Mouse (Mus musculus): ENCODE data around the gene Cpm. TPM values are rescaled to one million over a fixed set of nuclear protein-coding genes. Genes with fewer than 3 reads are reported as not detected.

Cpm gene
- polyA plus RNA-seq, 1 experiment from 2014 or later: 6.3 TPM

DNA sequence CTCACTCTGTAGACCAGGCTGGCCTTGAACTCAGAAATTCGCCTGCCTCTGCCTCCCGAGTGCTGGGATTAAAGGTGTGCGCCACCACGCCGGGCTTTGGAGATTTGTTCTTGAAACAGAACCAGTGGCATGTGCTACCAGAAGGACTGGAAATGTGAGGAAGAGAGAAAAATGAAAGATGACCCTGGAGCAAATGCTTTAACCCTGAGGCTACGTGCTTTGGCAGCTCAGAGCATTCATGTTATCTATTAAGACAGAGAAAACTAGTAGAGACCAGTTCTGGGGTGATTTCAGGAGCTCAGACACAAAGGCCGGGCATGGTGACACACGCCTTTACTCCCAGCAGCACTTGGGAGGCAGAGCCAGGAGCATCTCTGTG, 9.9 kb downstream of the Cpm start:
- Histone ChIP-seq H3K4me1 (replicated peaks; ENCODE audit: control insufficient read depth, insufficient read depth, low read length) (no peaks in the 10 kb centered on the region), H3K27ac (ENCODE audit: low read depth, low read length) (no peak overlapping the region), H3K27me3 (ENCODE audit: control insufficient read depth, insufficient read depth, low read length) (no peaks in the 10 kb centered on the region), H3K4me2 (replicated peaks; ENCODE audit: low read depth, low read length) (no peak overlapping the region), H3K9ac (ENCODE audit: low read depth, low read length) (no peak overlapping the region), H3K9me3 (ENCODE audit: control insufficient read depth, low read length) (no peaks in the 10 kb centered on the region), H3K36me3 (ENCODE audit: control insufficient read depth, insufficient read depth, low read length) (no peaks in the 10 kb centered on the region), H3K4me3 (ENCODE audit: low read depth, low read length) (no peak overlapping the region)
- no peak for ATAC-seq (ENCODE audit: low FRiP score)
- WGBS: 91% methylated on average over 8 of the region's 8 CpGs
- no peak for DNase-seq (ENCODE audit: low spot score)

- Histone ChIP-seq H3K27me3 (ENCODE audit: control insufficient read depth, insufficient read depth, low read length) (no peaks in the 10 kb centered on the region), H3K9me3 (ENCODE audit: control insufficient read depth, low read length) (no peaks in the 10 kb centered on the region), H3K4me3 (ENCODE audit: low read depth, low read length) (no peak overlapping the region), H3K4me1 (replicated peaks; ENCODE audit: control insufficient read depth, insufficient read depth, low read length) (no peaks in the 10 kb centered on the region), H3K36me3 (ENCODE audit: control insufficient read depth, insufficient read depth, low read length) (no peaks in the 10 kb centered on the region), H3K9ac (ENCODE audit: low read depth, low read length) (no peak overlapping the region), H3K27ac (ENCODE audit: low read depth, low read length) (no peak overlapping the region), H3K4me2 (replicated peaks; ENCODE audit: low read depth, low read length) (no peak overlapping the region)
- ATAC-seq (ENCODE audit: low FRiP score): no peak
- 62% methylated on average over 21 of the region's 21 CpGs for WGBS
- DNase-seq (ENCODE audit: low spot score): no peak
These were observed 10.7 kb downstream of the Cpm start for GRCm38 (mm10) chr10:117639899-117640594.

GRCm38 (mm10) chr10:117640595-117641078, 11.3 kb downstream of the Cpm start:
- 82% methylated on average over 7 of the region's 7 CpGs for WGBS
- Histone ChIP-seq H3K9me3 (ENCODE audit: control insufficient read depth, low read length) (no peaks in the 10 kb centered on the region), H3K9ac (ENCODE audit: low read depth, low read length) (no peak overlapping the region), H3K27ac (ENCODE audit: low read depth, low read length) (no peak overlapping the region), H3K36me3 (ENCODE audit: control insufficient read depth, insufficient read depth, low read length) (no peaks in the 10 kb centered on the region), H3K4me1 (replicated peaks; ENCODE audit: control insufficient read depth, insufficient read depth, low read length) (no peaks in the 10 kb centered on the region), H3K4me2 (replicated peaks; ENCODE audit: low read depth, low read length) (no peak overlapping the region), H3K4me3 (ENCODE audit: low read depth, low read length) (no peak overlapping the region), H3K27me3 (ENCODE audit: control insufficient read depth, insufficient read depth, low read length) (no peaks in the 10 kb centered on the region)
- DNase-seq (ENCODE audit: low spot score): no peak
- ATAC-seq (ENCODE audit: low FRiP score): no peak

GRCm38 (mm10) chr10:117641400-117642200, 12.3 kb downstream of the Cpm start:
- DNase-seq (ENCODE audit: low spot score) (no peak), ATAC-seq (ENCODE audit: low FRiP score) (no peak)
- Histone ChIP-seq H3K27ac (ENCODE audit: low read depth, low read length) (no peak overlapping the region), H3K36me3 (ENCODE audit: control insufficient read depth, insufficient read depth, low read length) (no peaks in the 10 kb centered on the region), H3K9me3 (ENCODE audit: control insufficient read depth, low read length) (no peaks in the 10 kb centered on the region), H3K27me3 (ENCODE audit: control insufficient read depth, insufficient read depth, low read length) (no peaks in the 10 kb centered on the region), H3K9ac (ENCODE audit: low read depth, low read length) (no peak overlapping the region), H3K4me3 (ENCODE audit: low read depth, low read length) (no peak overlapping the region), H3K4me1 (replicated peaks; ENCODE audit: control insufficient read depth, insufficient read depth, low read length) (no peaks in the 10 kb centered on the region), H3K4me2 (replicated peaks; ENCODE audit: low read depth, low read length) (no peak overlapping the region)
- WGBS: 55% methylated on average over 20 of the region's 20 CpGs

DNA sequence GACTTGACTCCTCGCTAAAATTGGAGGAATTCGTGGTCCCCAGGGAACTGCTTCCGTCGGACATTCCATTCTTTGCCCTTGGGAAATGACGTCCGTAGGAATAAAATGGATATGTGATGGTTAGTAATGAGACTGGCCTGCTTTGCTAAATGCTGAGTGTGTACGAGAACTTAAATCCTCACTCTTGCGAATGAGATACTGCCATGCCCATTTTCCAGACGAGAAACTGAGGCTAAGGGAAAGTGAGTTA, 12.8 kb downstream of the Cpm start:
- no peak overlapping the region for H3K4me2 ChIP-seq (replicated peaks; ENCODE audit: low read depth, low read length)
- H3K27ac ChIP-seq (ENCODE audit: low read depth, low read length): no peak overlapping the region
- H3K9ac ChIP-seq (ENCODE audit: low read depth, low read length): no peak overlapping the region
- no peaks in the 10 kb centered on the region for H3K27me3 ChIP-seq (ENCODE audit: control insufficient read depth, insufficient read depth, low read length)
- H3K9me3 ChIP-seq (ENCODE audit: control insufficient read depth, low read length): no peaks in the 10 kb centered on the region
- H3K4me1 ChIP-seq (replicated peaks; ENCODE audit: control insufficient read depth, insufficient read depth, low read length): no peaks in the 10 kb centered on the region
- no peaks in the 10 kb centered on the region for H3K36me3 ChIP-seq (ENCODE audit: control insufficient read depth, insufficient read depth, low read length)
- ATAC-seq (ENCODE audit: low FRiP score) (no peak), DNase-seq (ENCODE audit: low spot score) (no peak)
- H3K4me3 ChIP-seq (ENCODE audit: low read depth, low read length): no peak overlapping the region
- 79% methylated on average over 9 of the region's 9 CpGs for WGBS

DNA sequence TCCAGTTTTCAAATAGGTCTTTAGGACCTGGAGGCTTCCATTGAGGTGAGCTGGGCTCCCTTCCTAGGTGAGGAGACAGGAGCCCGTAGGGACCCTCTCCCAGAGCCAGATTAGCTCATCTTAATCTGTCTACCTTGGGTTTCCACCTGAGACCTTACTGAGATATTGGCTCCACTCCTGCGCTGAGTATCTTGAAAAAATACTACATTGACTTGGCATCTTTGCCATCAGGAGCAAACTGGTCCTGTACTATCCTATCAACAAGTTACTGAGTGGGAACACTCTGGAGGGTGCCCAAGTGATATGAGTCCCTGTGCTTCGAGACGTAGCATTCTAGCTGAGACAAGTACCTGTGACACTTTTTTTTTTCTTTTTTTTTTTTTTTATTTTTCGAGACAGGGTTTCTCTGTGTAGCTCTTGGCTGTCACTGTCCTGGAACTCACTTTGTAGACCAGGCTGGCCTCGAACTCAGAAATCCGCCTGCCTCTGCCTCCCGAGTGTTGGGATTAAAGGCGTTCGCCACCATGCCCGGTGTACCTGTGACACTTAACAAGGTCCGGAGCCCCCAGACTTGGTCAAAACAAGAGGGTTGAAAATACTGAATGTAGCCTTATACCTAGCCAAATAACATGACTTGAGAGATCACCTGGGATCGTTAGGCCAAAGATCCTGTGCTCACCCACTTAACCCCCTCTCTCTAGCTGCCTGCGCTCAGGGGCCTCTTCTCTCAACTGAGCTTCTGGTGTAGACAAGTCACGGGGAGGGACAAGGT, 13.4 kb downstream of the Cpm start:
- no peak overlapping the region for H3K27ac ChIP-seq (ENCODE audit: low read depth, low read length)
- H3K4me3 ChIP-seq (ENCODE audit: low read depth, low read length): no peak overlapping the region
- 90% methylated on average over 15 of the region's 15 CpGs for WGBS
- H3K4me2 ChIP-seq (replicated peaks; ENCODE audit: low read depth, low read length): no peak overlapping the region
- no peak overlapping the region for H3K9ac ChIP-seq (ENCODE audit: low read depth, low read length)
- ATAC-seq (ENCODE audit: low FRiP score) (no peak), DNase-seq (ENCODE audit: low spot score) (no peak)
- H3K36me3 ChIP-seq (ENCODE audit: control insufficient read depth, insufficient read depth, low read length): no peaks in the 10 kb centered on the region
- H3K27me3 ChIP-seq (ENCODE audit: control insufficient read depth, insufficient read depth, low read length): no peaks in the 10 kb centered on the region
- no peaks in the 10 kb centered on the region for H3K4me1 ChIP-seq (replicated peaks; ENCODE audit: control insufficient read depth, insufficient read depth, low read length)
- no peaks in the 10 kb centered on the region for H3K9me3 ChIP-seq (ENCODE audit: control insufficient read depth, low read length)

DNA sequence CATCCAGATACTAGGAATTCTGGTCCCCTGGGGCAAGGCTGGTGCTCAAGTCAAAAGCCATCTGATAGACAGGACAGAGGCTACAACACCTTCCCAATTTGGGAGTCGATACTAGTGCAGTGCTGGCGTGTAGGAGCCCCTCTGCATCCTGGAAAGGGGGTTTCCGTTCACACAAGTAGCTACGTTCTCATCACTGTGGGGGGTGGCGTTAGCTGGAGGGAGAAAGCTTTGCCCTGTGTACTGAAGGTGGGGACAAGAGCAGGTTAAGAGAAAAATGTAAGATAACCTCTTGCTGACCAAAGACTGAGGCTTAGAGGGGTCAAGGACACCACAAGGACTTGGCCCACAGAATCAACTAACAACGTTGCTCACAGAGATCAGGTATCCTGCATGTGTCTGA, 14.0 kb downstream of the Cpm start:
- no peak overlapping the region for H3K4me2 ChIP-seq (replicated peaks; ENCODE audit: low read depth, low read length)

GRCm38 (mm10) chr10:117643711-117644428, 14.6 kb downstream of the Cpm start:
- H3K27ac ChIP-seq (ENCODE audit: low read depth, low read length): no peak overlapping the region
- H3K36me3 ChIP-seq (ENCODE audit: control insufficient read depth, insufficient read depth, low read length): no peaks in the 10 kb centered on the region
- H3K4me2 ChIP-seq (replicated peaks; ENCODE audit: low read depth, low read length): no peak overlapping the region
- WGBS: 89% methylated on average over 12 of the region's 12 CpGs
- no peak overlapping the region for H3K4me3 ChIP-seq (ENCODE audit: low read depth, low read length)
- no peak overlapping the region for H3K9ac ChIP-seq (ENCODE audit: low read depth, low read length)
- DNase-seq (ENCODE audit: low spot score) (no peak), ATAC-seq (ENCODE audit: low FRiP score) (no peak)
- H3K27me3 ChIP-seq (ENCODE audit: control insufficient read depth, insufficient read depth, low read length): no peaks in the 10 kb centered on the region
- H3K4me1 ChIP-seq (replicated peaks; ENCODE audit: control insufficient read depth, insufficient read depth, low read length): no peaks in the 10 kb centered on the region
- H3K9me3 ChIP-seq (ENCODE audit: control insufficient read depth, low read length): no peaks in the 10 kb centered on the region

More for the DNA sequence above, 14.0 kb downstream of the Cpm start:
- ATAC-seq (ENCODE audit: low FRiP score): no peak
- no peak overlapping the region for H3K9ac ChIP-seq (ENCODE audit: low read depth, low read length)
- H3K27ac ChIP-seq (ENCODE audit: low read depth, low read length): no peak overlapping the region
- no peaks in the 10 kb centered on the region for H3K36me3 ChIP-seq (ENCODE audit: control insufficient read depth, insufficient read depth, low read length)
- DNase-seq (ENCODE audit: low spot score): no peak
- no peaks in the 10 kb centered on the region for H3K4me1 ChIP-seq (replicated peaks; ENCODE audit: control insufficient read depth, insufficient read depth, low read length)
- H3K4me3 ChIP-seq (ENCODE audit: low read depth, low read length): no peak overlapping the region
- 83% methylated on average over 6 of the region's 6 CpGs for WGBS
- H3K9me3 ChIP-seq (ENCODE audit: control insufficient read depth, low read length): no peaks in the 10 kb centered on the region
- no peaks in the 10 kb centered on the region for H3K27me3 ChIP-seq (ENCODE audit: control insufficient read depth, insufficient read depth, low read length)

All from hindbrain, embryonic 11.5 days (tissue).